Mouse (Mus musculus) myocyte (in vitro differentiated cells): ENCODE measurements around the gene Dcaf11. TPM values are rescaled to one million over a fixed set of nuclear protein-coding genes. Genes with fewer than 3 reads are reported as not detected.

ENCODE experiments used
- H3K27me3 ChIP-seq: one replicate; pipeline ENCODE4 v1.6.1; 2011; ENCODE audit not compliant: control insufficient read depth, insufficient read depth, insufficient read length
- H3K36me3 ChIP-seq: one replicate; pipeline ENCODE4 v1.6.1; 2011; ENCODE audit not compliant: control insufficient read depth, insufficient read depth
- H3K4me2 ChIP-seq: one replicate; pipeline ENCODE4 v1.6.1; 2011; ENCODE audit warnings: low read depth, control low read depth
- H3K4me3 ChIP-seq: one replicate; pipeline ENCODE4 v1.5.1; 2011; ENCODE audit warnings: mild to moderate bottlenecking, control low read depth, moderate library complexity
- H3K79me2 ChIP-seq: one replicate; pipeline ENCODE4 v1.6.1; 2011; ENCODE audit not compliant: control insufficient read depth, insufficient read depth
- H3ac ChIP-seq: one replicate; pipeline ENCODE4 v1.6.1; 2011; ENCODE audit not compliant: control insufficient read depth, insufficient read length
- CEBPB ChIP-seq: IDR thresholded peaks from 2 replicates; pipeline ENCODE4 v1.6.1; 2011; ENCODE audit warnings: mild to moderate bottlenecking, moderate library complexity; ENCODE audit not compliant: poor library complexity, insufficient read depth, severe bottlenecking
- E2F4 ChIP-seq: IDR thresholded peaks from one replicate; pipeline ENCODE4 v1.6.1; 2011; ENCODE audit warnings: mild to moderate bottlenecking, control low read depth, moderate library complexity; ENCODE audit not compliant: insufficient read depth
- MAX ChIP-seq: IDR thresholded peaks from one replicate; pipeline ENCODE4 v1.6.1; 2011; ENCODE audit warnings: low read depth, mild to moderate bottlenecking, control low read depth
- MYOD1 ChIP-seq, 3 experiments: IDR thresholded peaks; one replicate each; pipeline ENCODE4 v1.6.1; 2011; ENCODE audit warnings: control low read depth in 2 of 3, low read depth in 2 of 3, mild to moderate bottlenecking in 2 of 3, moderate library complexity in 1 of 3; ENCODE audit not compliant: insufficient read length in 2 of 3, control insufficient read depth in 1 of 3
- MYOG ChIP-seq, 3 experiments: IDR thresholded peaks; one replicate each; pipeline ENCODE4 v1.6.1; 2011; ENCODE audit warnings: control low read depth in 2 of 3, low read depth in 2 of 3, mild to moderate bottlenecking in 2 of 3; ENCODE audit not compliant: insufficient read length in 2 of 3, control insufficient read depth in 1 of 3, insufficient read depth in 1 of 3
- POLR2A ChIP-seq: IDR thresholded peaks from one replicate; pipeline ENCODE4 v1.6.1; 2011; ENCODE audit warnings: low read depth, mild to moderate bottlenecking, control low read depth, moderate library complexity; ENCODE audit not compliant: insufficient read length
- POLR2AphosphoS2 ChIP-seq: IDR thresholded peaks from one replicate; pipeline ENCODE4 v1.6.1; 2011; ENCODE audit warnings: low read depth, control low read depth; ENCODE audit not compliant: insufficient read length
- REST ChIP-seq: IDR thresholded peaks from one replicate; pipeline ENCODE4 v1.6.1; 2011; ENCODE audit warnings: mild to moderate bottlenecking, control low read depth, moderate library complexity; ENCODE audit not compliant: insufficient read depth, insufficient read length
- SRF ChIP-seq: IDR thresholded peaks from one replicate; pipeline ENCODE4 v1.6.1; 2011; ENCODE audit warnings: low read depth; ENCODE audit not compliant: control insufficient read depth, insufficient read length
- TCF12 ChIP-seq: IDR thresholded peaks from one replicate; pipeline ENCODE4 v1.6.1; 2011; ENCODE audit warnings: mild to moderate bottlenecking, control low read depth; ENCODE audit not compliant: poor library complexity, insufficient read depth, severe bottlenecking
- TCF3 ChIP-seq: IDR thresholded peaks from one replicate; pipeline ENCODE4 v1.6.1; 2011; ENCODE audit warnings: low read depth, control low read depth; ENCODE audit not compliant: insufficient read length
- USF1 ChIP-seq: IDR thresholded peaks from one replicate; pipeline ENCODE4 v1.6.1; 2011; ENCODE audit warnings: low read depth, mild to moderate bottlenecking, control low read depth, moderate library complexity
- polyA plus RNA-seq: library from polyadenylated mRNA; unstranded; fragments of >200 nt; fragmentation: generic; extraction: Trizol; gene quantifications from one replicate; pipeline ENCODE4 v1.2.1, GENCODE M21; 2012; ENCODE audit warnings: missing spikeins

Dcaf11 gene
- polyA plus RNA-seq, 1 experiment, result 38.7 TPM

DNA sequence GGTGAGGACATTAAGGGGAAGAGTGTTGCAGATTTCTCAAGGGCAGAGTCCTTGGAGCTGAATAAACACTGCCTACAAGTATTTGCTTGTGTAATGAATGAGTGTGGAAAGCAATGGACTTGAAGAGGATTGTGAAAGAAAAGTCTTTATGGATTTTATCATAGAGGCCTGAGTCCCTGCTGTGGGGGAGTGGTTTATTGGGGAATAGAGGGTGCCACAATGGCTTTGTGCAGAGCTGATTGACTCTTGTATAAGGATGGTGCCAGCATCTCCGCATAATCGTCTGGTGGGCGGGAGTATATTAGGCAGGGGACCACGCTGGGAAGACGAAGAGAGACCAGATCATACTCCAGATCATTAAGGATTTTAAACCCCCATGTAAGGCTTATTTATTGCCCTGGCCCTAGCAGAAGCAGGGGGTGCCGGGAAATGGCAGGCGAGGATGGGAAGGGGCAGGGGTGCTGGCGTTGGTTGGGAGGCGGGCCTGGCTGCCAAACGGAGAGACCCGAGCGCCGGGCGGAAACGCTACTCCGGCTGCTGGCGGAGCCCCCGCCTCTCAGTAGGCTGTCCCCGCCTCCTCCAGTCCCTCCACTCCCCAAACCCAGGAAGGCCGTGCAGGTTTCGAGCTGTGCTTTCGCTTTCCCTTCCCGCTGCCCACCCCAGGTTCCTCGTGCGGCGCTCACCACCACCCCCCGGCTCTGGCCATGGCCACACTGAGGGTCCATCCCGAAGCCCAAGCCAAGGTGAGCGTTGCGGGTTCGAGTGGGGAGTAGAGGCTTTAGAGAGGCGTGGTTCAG, 18.3 kb downstream of the Dcaf11 start, which contains the start of gene Psme1:
Gene Psme1, plus strand, starts transcription at position 253 of the 797 bp plus-strand sequence.
- Histone ChIP-seq H3K4me2 (peak within 1 kb of the TSS; percentile 93), H3K79me2 (no peaks in the 10 kb centered on the region), H3K4me3 (peak within 1 kb of the TSS; percentile 52), H3K27me3 (no peaks in the 10 kb centered on the region), H3K36me3 (no peaks in the 10 kb centered on the region), H3ac (peak within 1 kb of the TSS; percentile 7)
- TF ChIP-seq MYOD1 (IDR thresholded peaks at IDR 0.05; ENCODE audit: control insufficient read depth in 1 of 3, insufficient read length in 2 of 3, low read depth in 2 of 3), result no peak
- peak; percentile 68 for TF ChIP-seq POLR2A
- TF ChIP-seq USF1, result no peak
- no peak for TF ChIP-seq SRF
- TF ChIP-seq TCF3, result no peak
- TF ChIP-seq POLR2AphosphoS2, result peak; percentile 78
- no peak for TF ChIP-seq MAX
- no peak for TF ChIP-seq REST

DNA sequence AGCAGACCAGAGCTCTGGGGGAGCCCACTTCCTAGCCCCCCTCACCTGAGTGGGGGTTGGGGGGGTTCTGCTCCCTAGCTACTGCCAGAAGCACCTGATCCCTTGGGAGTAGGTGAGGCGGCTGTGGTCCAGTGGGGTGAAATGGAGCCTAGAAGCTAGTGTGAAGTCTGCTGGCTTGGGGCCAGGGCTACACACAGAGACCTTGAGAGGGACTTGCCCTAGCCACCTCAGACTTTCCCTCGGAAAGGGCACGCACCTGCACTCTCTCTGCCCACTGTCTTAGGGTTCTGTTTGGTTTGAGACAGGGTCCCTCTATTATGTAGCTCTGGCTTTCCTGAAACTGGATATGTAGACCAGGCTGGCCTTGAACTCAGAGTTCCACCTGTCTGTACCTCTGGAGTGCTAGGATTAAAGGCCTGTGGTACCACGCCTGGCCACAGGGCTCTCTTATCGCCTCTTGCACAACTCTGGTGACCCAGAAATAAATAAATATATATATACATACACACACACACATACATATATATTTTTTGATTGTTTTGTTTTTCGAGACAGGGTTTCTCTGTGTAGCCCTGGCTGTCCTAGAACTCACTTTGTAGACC, 19.0 kb downstream of the Dcaf11 start:
- H3ac ChIP-seq, result peak overlapping the region; percentile 7
- peak overlapping the region; percentile 52 for H3K4me3 ChIP-seq
- H3K4me2 ChIP-seq, result peak overlapping the region; percentile 93
- H3K36me3 ChIP-seq, result no peaks in the 10 kb centered on the region
- no peaks in the 10 kb centered on the region for H3K79me2 ChIP-seq
- TF ChIP-seq MYOG (IDR thresholded peaks at IDR 0.05; ENCODE audit: control insufficient read depth in 1 of 3, insufficient read depth in 1 of 3, insufficient read length in 2 of 3, low read depth in 2 of 3), result no peak
- no peak for TF ChIP-seq SRF
- TF ChIP-seq TCF3, result no peak
- TF ChIP-seq E2F4, result no peak
- no peak for TF ChIP-seq POLR2A
- TF ChIP-seq CEBPB, result no peak
- no peak for TF ChIP-seq MAX
- no peak for TF ChIP-seq REST
- TF ChIP-seq USF1, result no peak
- TF ChIP-seq MYOD1 (IDR thresholded peaks at IDR 0.05; ENCODE audit: control insufficient read depth in 1 of 3, insufficient read length in 2 of 3, low read depth in 2 of 3), result no peak
- no peak for TF ChIP-seq TCF12
- TF ChIP-seq POLR2AphosphoS2, result no peak
- H3K27me3 ChIP-seq, result no peaks in the 10 kb centered on the region

DNA sequence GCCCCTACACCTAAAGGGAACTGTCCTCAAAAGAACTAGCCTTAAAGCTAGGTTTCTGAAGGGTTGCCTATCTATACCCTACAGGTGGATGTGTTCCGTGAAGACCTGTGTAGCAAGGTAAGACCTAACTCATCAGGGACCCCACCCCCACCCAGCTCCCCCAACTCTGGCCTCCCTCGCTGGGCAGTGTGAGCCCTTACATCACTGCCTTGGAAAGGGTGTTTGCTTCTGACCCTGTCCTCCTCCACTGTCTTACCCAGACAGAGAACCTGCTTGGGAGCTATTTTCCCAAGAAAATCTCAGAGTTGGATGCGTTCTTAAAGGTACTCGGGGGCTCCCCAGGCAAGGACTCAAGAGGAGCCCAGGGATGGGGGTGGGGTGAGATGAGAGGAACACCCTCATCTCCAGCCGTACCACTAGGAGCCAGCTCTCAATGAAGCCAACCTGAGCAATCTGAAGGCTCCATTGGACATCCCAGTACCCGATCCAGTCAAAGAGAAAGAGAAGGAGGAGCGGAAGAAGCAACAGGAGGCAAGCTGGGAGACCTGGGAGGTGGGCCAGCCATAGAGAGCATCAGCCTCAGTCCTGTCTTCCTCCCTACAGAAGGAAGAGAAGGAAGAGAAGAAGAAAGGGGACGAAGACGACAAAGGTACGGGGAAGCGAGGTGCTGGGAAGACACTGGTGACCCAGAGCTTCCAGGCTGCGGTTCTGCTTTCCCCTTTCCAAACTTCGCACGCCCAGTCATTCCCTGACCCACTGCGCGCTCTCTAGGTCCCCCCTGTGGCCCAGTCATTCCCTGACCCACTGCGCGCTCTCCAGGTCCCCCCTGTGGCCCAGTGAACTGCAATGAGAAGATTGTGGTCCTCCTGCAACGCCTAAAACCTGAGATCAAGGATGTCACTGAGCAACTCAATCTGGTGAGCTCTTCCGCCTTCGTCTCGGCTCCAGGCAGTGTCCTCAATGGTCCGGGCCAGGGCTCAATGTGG, 20.0 kb downstream of the Dcaf11 start:
- no peaks in the 10 kb centered on the region for H3K36me3 ChIP-seq
- no peaks in the 10 kb centered on the region for H3K27me3 ChIP-seq
- TF ChIP-seq SRF (no peak), POLR2A (no peak), TCF3 (no peak), POLR2AphosphoS2 (no peak), TCF12 (no peak), E2F4 (no peak)
- no peak overlapping the region for H3K4me2 ChIP-seq
- no peak overlapping the region for H3ac ChIP-seq
- H3K4me3 ChIP-seq, result peak overlapping the region; percentile 52
- H3K79me2 ChIP-seq, result no peaks in the 10 kb centered on the region

DNA sequence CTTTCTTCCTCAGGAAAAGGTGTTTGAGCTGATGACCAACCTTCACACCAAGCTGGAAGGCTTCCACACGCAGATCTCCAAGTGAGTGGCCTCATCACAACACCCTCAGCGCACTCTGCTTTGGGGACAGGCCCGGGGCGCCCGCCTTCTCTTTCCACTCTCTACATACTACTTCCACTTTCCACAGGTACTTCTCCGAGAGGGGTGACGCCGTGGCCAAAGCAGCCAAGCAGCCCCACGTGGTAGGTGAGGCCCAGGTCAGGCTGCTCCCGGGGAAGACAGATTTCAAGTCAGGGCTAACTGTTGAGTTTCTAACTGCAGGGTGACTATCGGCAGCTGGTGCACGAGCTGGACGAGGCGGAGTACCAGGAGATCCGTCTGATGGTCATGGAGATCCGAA, 20.9 kb downstream of the Dcaf11 start:
- H3ac ChIP-seq, result no peak overlapping the region
- H3K36me3 ChIP-seq, result no peaks in the 10 kb centered on the region
- TF ChIP-seq USF1 (no peak), TCF3 (no peak), MYOD1 (IDR thresholded peaks at IDR 0.05; ENCODE audit: control insufficient read depth in 1 of 3, insufficient read length in 2 of 3, low read depth in 2 of 3) (no peak), CEBPB (no peak), MYOG (IDR thresholded peaks at IDR 0.05; ENCODE audit: control insufficient read depth in 1 of 3, insufficient read depth in 1 of 3, insufficient read length in 2 of 3, low read depth in 2 of 3) (no peak), SRF (no peak), MAX (no peak)
- no peaks in the 10 kb centered on the region for H3K27me3 ChIP-seq
- H3K4me2 ChIP-seq, result no peak overlapping the region
- H3K4me3 ChIP-seq, result no peak overlapping the region
- H3K79me2 ChIP-seq, result no peaks in the 10 kb centered on the region
